Mouse (Mus musculus): ENCODE measurements around the gene Ddx49. TPM values are rescaled to one million over a fixed set of nuclear protein-coding genes. Genes with fewer than 3 reads are reported as not detected.
A peak's percentile ranks its signal among the peaks of the same experiment; 100 is the strongest.

The Ddx49 gene
- total RNA-seq, 2 experiments from 2014 or later = 9.2 to 12.5 TPM

- ATAC-seq (replicated peaks; ENCODE audit: low FRiP score, poor library complexity, severe bottlenecking) = no peak
Measured at GRCm38 (mm10) chr8:70323716-70324115, 21.4 kb upstream of the Ddx49 start.

GRCm38 (mm10) chr8:70317872-70318271 is 15.6 kb upstream of the Ddx49 start:
- ATAC-seq (replicated peaks; ENCODE audit: low FRiP score, poor library complexity, severe bottlenecking) = no peak

- no peak for ATAC-seq (replicated peaks; ENCODE audit: low FRiP score, poor library complexity, severe bottlenecking)
Measured at GRCm38 (mm10) chr8:70316511-70317504, 14.5 kb upstream of the Ddx49 start.

- ATAC-seq (replicated peaks; ENCODE audit: low FRiP score, poor library complexity, severe bottlenecking) = no peak
Measured at GRCm38 (mm10) chr8:70315624-70316510, 13.6 kb upstream of the Ddx49 start, which contains the start of gene Cers1. Gene Cers1 (plus strand): TSS chr8:70315775.

GRCm38 (mm10) chr8:70313399-70313798 is 11.1 kb upstream of the Ddx49 start:
- no peak for ATAC-seq (replicated peaks; ENCODE audit: low FRiP score, poor library complexity, severe bottlenecking)

GRCm38 (mm10) chr8:70309311-70309710 is 7.0 kb upstream of the Ddx49 start:
- ATAC-seq (replicated peaks; ENCODE audit: low FRiP score, poor library complexity, severe bottlenecking) = 0 out of 2 replicates have a peak, but pooled peaks have one; percentile 18

- ATAC-seq (replicated peaks; ENCODE audit: low FRiP score, poor library complexity, severe bottlenecking) = peak; percentile 8; the same call in 1 of the 2 replicates
Measured at GRCm38 (mm10) chr8:70302901-70303300, 612 bp upstream of the Ddx49 start.

GRCm38 (mm10) chr8:70300881-70301280 is 1.4 kb downstream of the Ddx49 start:
- ATAC-seq (replicated peaks; ENCODE audit: low FRiP score, poor library complexity, severe bottlenecking) = no peak

- no peak for ATAC-seq (replicated peaks; ENCODE audit: low FRiP score, poor library complexity, severe bottlenecking)
Measured at GRCm38 (mm10) chr8:70293988-70294405, 8.3 kb downstream of the Ddx49 start.

- no peak for ATAC-seq (replicated peaks; ENCODE audit: low FRiP score, poor library complexity, severe bottlenecking)
Measured at GRCm38 (mm10) chr8:70286737-70287136, 15.6 kb downstream of the Ddx49 start.

- ATAC-seq (replicated peaks; ENCODE audit: low FRiP score, poor library complexity, severe bottlenecking) = no peak
Measured at GRCm38 (mm10) chr8:70285304-70285703, 17.0 kb downstream of the Ddx49 start.

GRCm38 (mm10) chr8:70284421-70284820 is 17.9 kb downstream of the Ddx49 start:
- no peak for ATAC-seq (replicated peaks; ENCODE audit: low FRiP score, poor library complexity, severe bottlenecking)

- ATAC-seq (replicated peaks; ENCODE audit: low FRiP score, poor library complexity, severe bottlenecking) = no peak
Measured at GRCm38 (mm10) chr8:70283136-70284077, 18.9 kb downstream of the Ddx49 start.

- ATAC-seq (replicated peaks; ENCODE audit: low FRiP score, poor library complexity, severe bottlenecking) = no peak
Measured at GRCm38 (mm10) chr8:70282603-70283135, 19.6 kb downstream of the Ddx49 start, which contains the start of gene Homer3. Gene Homer3 (plus strand): TSS chr8:70282827.

- ATAC-seq (replicated peaks; ENCODE audit: low FRiP score, poor library complexity, severe bottlenecking) = no peak
Measured at GRCm38 (mm10) chr8:70281001-70281400, 21.3 kb downstream of the Ddx49 start.

GRCm38 (mm10) chr8:70279266-70279665 is 23.0 kb downstream of the Ddx49 start:
- no peak for ATAC-seq (replicated peaks; ENCODE audit: low FRiP score, poor library complexity, severe bottlenecking)

GRCm38 (mm10) chr8:70278175-70278574 is 24.1 kb downstream of the Ddx49 start:
- no peak for ATAC-seq (replicated peaks; ENCODE audit: low FRiP score, poor library complexity, severe bottlenecking)

GRCm38 (mm10) chr8:70276476-70276875 is 25.8 kb downstream of the Ddx49 start:
- no peak for ATAC-seq (replicated peaks; ENCODE audit: low FRiP score, poor library complexity, severe bottlenecking)

- ATAC-seq (replicated peaks; ENCODE audit: low FRiP score, poor library complexity, severe bottlenecking) = no peak
Measured at GRCm38 (mm10) chr8:70274350-70274749, 27.9 kb downstream of the Ddx49 start.

All from erythroid progenitor cell, adult 5-6 weeks (primary cell).